Mouse (Mus musculus) neural tube, embryonic 12.5 days (tissue): ENCODE measurements around the gene Prkab2. TPM values are rescaled to one million over a fixed set of nuclear protein-coding genes. Genes with fewer than 3 reads are reported as not detected.

Experiments
- ATAC-seq: fragments of 200-750 bp; cut with Nextera tagmentation; 2 replicates; pipeline ENCODE4 v1.8.0; 2017; ENCODE audit warnings: low read depth, mild to moderate bottlenecking, moderate TSS enrichment, moderate library complexity; ENCODE audit not compliant: low FRiP score
- H3K27ac ChIP-seq: fragments of 300-500 bp; sonication (generic); 2 replicates; pipeline ENCODE4 v1.5.1; 2016
- H3K27me3 ChIP-seq: fragments of 300-500 bp; sonication (generic); replicated peaks from 2 replicates; pipeline ENCODE4 v1.6.1; 2016; ENCODE audit warnings: mild to moderate bottlenecking
- H3K36me3 ChIP-seq: fragments of 300-500 bp; sonication (generic); 2 replicates; pipeline ENCODE4 v1.6.1; 2016; ENCODE audit warnings: mild to moderate bottlenecking
- H3K4me1 ChIP-seq: fragments of 300-500 bp; sonication (generic); 2 replicates; pipeline ENCODE4 v1.6.1; 2016
- H3K4me2 ChIP-seq: fragments of 300-500 bp; sonication (generic); replicated peaks from 2 replicates; pipeline ENCODE4 v1.6.1; 2016; ENCODE audit warnings: mild to moderate bottlenecking
- H3K4me3 ChIP-seq: fragments of 300-500 bp; sonication (generic); 2 replicates; pipeline ENCODE4 v1.5.1; 2016
- H3K9ac ChIP-seq: fragments of 300-500 bp; sonication (generic); 2 replicates; pipeline ENCODE4 v1.6.1; 2016; ENCODE audit warnings: mild to moderate bottlenecking
- H3K9me3 ChIP-seq: fragments of 300-500 bp; sonication (generic); 2 replicates; pipeline ENCODE4 v1.6.1; 2016; ENCODE audit warnings: mild to moderate bottlenecking
- WGBS: fragments of 180-500 bp; shearing (Covaris S2); methylation state at CpG from one replicate; pipeline ENCODE4 v1.1.7; 2016; 5-methylcytosine and 5-hydroxymethylcytosine counted together
- microRNA-seq: library from miRNA; unstranded; fragments of <30 nt; microRNA quantifications from one replicate; pipeline ENCODE4, GENCODE M21; 2017
- polyA plus RNA-seq: library from polyadenylated mRNA; unstranded; fragments of >200 nt; fragmentation: Nextera tagmentation; extraction: Ambion mirVana; gene quantifications from 2 replicates; pipeline ENCODE4 v1.2.1, GENCODE M21; 2016

The Prkab2 gene
- polyA plus RNA-seq, 1 experiment from 2014 or later, result 10.3 TPM

- WGBS, result 64% methylated on average over 3 of the region's 3 CpGs
- no peak overlapping the region for H3K27ac ChIP-seq
- no peaks in the 10 kb centered on the region for H3K27me3 ChIP-seq
- H3K4me1 ChIP-seq, result no peaks in the 10 kb centered on the region
- H3K9ac ChIP-seq, result no peak overlapping the region
- H3K9me3 ChIP-seq, result no peaks in the 10 kb centered on the region
- H3K4me3 ChIP-seq, result no peak overlapping the region
- ATAC-seq, result no peak
- no peaks in the 10 kb centered on the region; the same call in 1 of the 2 replicates for H3K36me3 ChIP-seq
- H3K4me2 ChIP-seq, result no peak overlapping the region
Measured at GRCm38 (mm10) chr3:97701198-97701597, 43.2 kb downstream of the Prkab2 start.

- Histone ChIP-seq H3K4me1 (no peaks in the 10 kb centered on the region), H3K9me3 (no peaks in the 10 kb centered on the region), H3K9ac (no peak overlapping the region), H3K27ac (no peak overlapping the region), H3K4me2 (no peak overlapping the region), H3K4me3 (no peak overlapping the region), H3K27me3 (no peaks in the 10 kb centered on the region), H3K36me3 (no peaks in the 10 kb centered on the region)
- ATAC-seq, result no peak
- 95% methylated on average over 11 of the region's 11 CpGs for WGBS
Measured at GRCm38 (mm10) chr3:97702448-97703080, 44.6 kb downstream of the Prkab2 start.

- no peak for ATAC-seq
- H3K27me3 ChIP-seq, result no peaks in the 10 kb centered on the region
- 80% methylated on average over 3 of the region's 3 CpGs for WGBS
Measured at GRCm38 (mm10) chr3:97705508-97705907, 47.5 kb downstream of the Prkab2 start.

GRCm38 (mm10) chr3:97706561-97706960 lies 48.6 kb downstream of the Prkab2 start:
- no peaks in the 10 kb centered on the region for H3K4me1 ChIP-seq
- 92% methylated on average over 4 of the region's 4 CpGs for WGBS
- H3K27ac ChIP-seq, result no peak overlapping the region
- no peak overlapping the region for H3K9ac ChIP-seq
- ATAC-seq, result no peak
- H3K36me3 ChIP-seq, result no peaks in the 10 kb centered on the region
- H3K27me3 ChIP-seq, result no peaks in the 10 kb centered on the region
- no peak overlapping the region for H3K4me2 ChIP-seq
- H3K4me3 ChIP-seq, result no peak overlapping the region
- H3K9me3 ChIP-seq, result no peaks in the 10 kb centered on the region

More at GRCm38 (mm10) chr3:97705508-97705907, 47.5 kb downstream of the Prkab2 start:
- H3K4me1 ChIP-seq, result no peaks in the 10 kb centered on the region
- no peak overlapping the region for H3K4me3 ChIP-seq
- H3K9ac ChIP-seq, result no peak overlapping the region
- no peaks in the 10 kb centered on the region for H3K36me3 ChIP-seq
- H3K4me2 ChIP-seq, result no peak overlapping the region
- H3K9me3 ChIP-seq, result no peaks in the 10 kb centered on the region
- no peak overlapping the region for H3K27ac ChIP-seq

- Histone ChIP-seq H3K36me3 (no peaks in the 10 kb centered on the region), H3K9me3 (no peaks in the 10 kb centered on the region), H3K27ac (no peak overlapping the region), H3K4me1 (no peaks in the 10 kb centered on the region), H3K9ac (no peak overlapping the region), H3K4me3 (no peak overlapping the region), H3K4me2 (no peak overlapping the region), H3K27me3 (no peaks in the 10 kb centered on the region)
- WGBS, result 89% methylated on average over 11 of the region's 11 CpGs
- no peak for ATAC-seq
Measured at GRCm38 (mm10) chr3:97710134-97710533, 52.1 kb downstream of the Prkab2 start.

- Histone ChIP-seq H3K4me2 (no peak overlapping the region), H3K9ac (no peak overlapping the region), H3K9me3 (no peaks in the 10 kb centered on the region), H3K4me1 (no peaks in the 10 kb centered on the region), H3K4me3 (no peak overlapping the region), H3K27me3 (no peaks in the 10 kb centered on the region), H3K36me3 (no peaks in the 10 kb centered on the region), H3K27ac (no peak overlapping the region)
- WGBS, result 58% methylated on average over 5 of the region's 5 CpGs
- ATAC-seq, result no peak
Measured at GRCm38 (mm10) chr3:97710881-97711280, 52.9 kb downstream of the Prkab2 start.

GRCm38 (mm10) chr3:97715922-97716321 lies 57.9 kb downstream of the Prkab2 start:
- H3K4me3 ChIP-seq, result no peak overlapping the region
- no peak overlapping the region for H3K4me2 ChIP-seq
- no peak overlapping the region for H3K9ac ChIP-seq
- H3K36me3 ChIP-seq, result peaks cover 4% of the 10 kb centered on the region; the same call in 1 of the 2 replicates
- no peaks in the 10 kb centered on the region for H3K9me3 ChIP-seq
- H3K4me1 ChIP-seq, result no peaks in the 10 kb centered on the region
- H3K27me3 ChIP-seq, result no peaks in the 10 kb centered on the region
- H3K27ac ChIP-seq, result no peak overlapping the region
- no peak for ATAC-seq
- WGBS, result 80% methylated on average over 1 of the region's 1 CpGs

- Histone ChIP-seq H3K9me3 (no peaks in the 10 kb centered on the region), H3K9ac (no peak overlapping the region), H3K27me3 (no peaks in the 10 kb centered on the region), H3K27ac (no peak overlapping the region), H3K4me2 (no peak overlapping the region), H3K4me3 (no peak overlapping the region), H3K36me3 (peaks cover 4% of the 10 kb centered on the region; the same call in 1 of the 2 replicates), H3K4me1 (no peaks in the 10 kb centered on the region)
- ATAC-seq, result no peak
- WGBS, result 90% methylated on average over 9 of the region's 9 CpGs
Measured at GRCm38 (mm10) chr3:97719116-97719515, 61.1 kb downstream of the Prkab2 start.

Small RNAs within 50 kb of the gene (microRNA-seq; reads per million reads assigned to microRNA genes)
- not detected for gene Mir7225

Other genes with a start within 250 kb of the Prkab2 start
- gene Olfr1402, start 236.2 kb upstream of the Prkab2 start, polyA plus RNA-seq, result 0.08 TPM in 1 of 2 replicates, not detected in the other
- 11.6 and 14.5 TPM in 2 replicates for gene Chd1l, start 48.0 kb upstream of the Prkab2 start, polyA plus RNA-seq
- gene Fmo5, start 29.4 kb upstream of the Prkab2 start, polyA plus RNA-seq, result 0.61 and 0.75 TPM in 2 replicates
- gene Gm17651, start 16.5 kb downstream of the Prkab2 start, polyA plus RNA-seq, result not detected in 2 replicates
- gene Pde4dip, start 230.5 kb downstream of the Prkab2 start, polyA plus RNA-seq, result 51.1 and 60.1 TPM in 2 replicates
- 106 and 109 TPM in 2 replicates for gene Sec22b, start 243.0 kb downstream of the Prkab2 start, polyA plus RNA-seq